Mouse (Mus musculus) heart, postnatal 4 days (tissue): ENCODE data around the gene Rabgap1l. TPM values are rescaled to one million over a fixed set of nuclear protein-coding genes. Genes with fewer than 3 reads are reported as not detected.
"Not testable (repeated sequence)": the region's sequence is repeated elsewhere in the genome, so short reads cannot be mapped to it uniquely, and the experiment has no call there.

Experiments used
- DNase-seq: peaks from one replicate; pipeline ENCODE4 v3.0.0; 2021
- total RNA-seq, 2 experiments: library from RNA; stranded (reverse); gene quantifications; 2 replicates each; pipeline ENCODE4 v1.2.3; 2021

Rabgap1l gene
- total RNA-seq, 2 experiments from 2014 or later = 120 to 126 TPM

DNA sequence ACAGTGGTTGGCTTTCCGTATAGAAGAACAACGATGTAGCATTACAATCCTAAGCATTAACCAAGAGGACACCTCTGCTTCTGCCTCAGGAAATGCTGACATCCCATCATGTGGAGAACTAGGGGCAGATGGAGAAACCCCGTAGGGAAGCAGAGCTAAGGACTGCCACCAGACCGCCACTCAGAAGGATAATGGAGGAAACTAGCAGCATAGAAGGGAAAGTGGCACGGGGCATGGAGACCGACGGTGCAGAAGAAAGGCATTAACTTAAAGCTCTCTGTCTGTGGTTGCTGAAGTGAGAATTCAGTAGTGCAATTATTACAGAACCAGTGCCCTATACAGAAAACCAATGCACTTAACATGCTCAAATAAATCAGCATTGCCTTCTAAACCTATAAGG is 308.0 kb downstream of the Rabgap1l start:
- no peak for DNase-seq

DNA sequence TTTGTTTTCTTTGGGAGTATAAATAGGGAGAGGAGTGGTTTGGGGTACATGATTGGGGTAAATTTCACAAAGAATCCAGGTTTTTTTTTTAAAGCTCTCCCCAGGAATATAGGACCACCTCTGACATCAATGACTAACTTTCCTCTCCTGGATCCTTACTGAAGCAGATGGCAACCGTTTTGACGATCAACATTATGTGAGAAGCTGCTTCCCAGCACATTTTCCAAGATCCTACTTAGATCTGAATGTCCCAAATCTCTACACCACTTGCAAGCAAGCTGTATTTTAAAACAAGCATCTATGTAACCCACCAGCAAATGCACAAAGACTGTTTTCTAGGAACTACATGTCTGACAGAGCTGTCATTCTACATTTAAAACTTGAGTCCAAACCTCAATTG is 311.4 kb downstream of the Rabgap1l start:
- DNase-seq = no peak

DNA sequence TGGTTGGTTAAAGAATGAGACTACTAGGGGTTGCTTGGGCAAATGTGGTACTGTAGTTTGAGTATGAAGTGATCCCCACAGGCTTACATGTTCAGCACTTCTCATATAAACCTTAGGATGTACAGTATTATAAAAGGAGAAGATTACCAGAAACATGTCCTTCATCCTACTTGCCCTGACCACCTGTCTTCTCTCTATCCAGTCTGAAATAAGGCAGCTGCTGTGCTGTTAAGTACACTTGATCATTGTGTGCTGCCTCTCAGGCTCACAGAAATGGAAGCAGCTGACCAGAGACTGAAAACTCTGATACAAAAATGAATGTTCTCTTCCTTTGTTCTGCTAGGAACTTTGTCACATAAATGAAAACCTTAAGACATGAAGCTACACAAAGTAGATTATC is 325.6 kb downstream of the Rabgap1l start:
- DNase-seq = no peak

DNA sequence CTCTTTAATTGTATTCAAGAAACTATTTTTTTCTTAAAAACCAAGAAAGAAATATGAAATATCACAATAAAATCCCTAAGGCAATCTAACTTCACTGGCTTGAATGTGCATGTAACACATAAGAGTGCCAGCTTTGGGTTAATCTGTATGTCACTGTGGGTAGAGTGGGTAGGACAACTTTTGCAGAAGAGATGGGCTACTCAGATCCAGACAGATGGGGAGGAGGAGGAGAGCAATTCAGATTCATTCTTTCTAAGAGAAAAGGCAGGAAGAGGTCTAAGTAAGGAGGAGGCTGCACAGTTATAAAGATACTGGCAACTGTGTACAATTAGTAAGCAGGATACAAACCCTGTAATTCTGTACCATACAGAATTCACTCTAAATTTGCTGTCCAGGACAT is 327.8 kb downstream of the Rabgap1l start:
- no peak for DNase-seq

DNA sequence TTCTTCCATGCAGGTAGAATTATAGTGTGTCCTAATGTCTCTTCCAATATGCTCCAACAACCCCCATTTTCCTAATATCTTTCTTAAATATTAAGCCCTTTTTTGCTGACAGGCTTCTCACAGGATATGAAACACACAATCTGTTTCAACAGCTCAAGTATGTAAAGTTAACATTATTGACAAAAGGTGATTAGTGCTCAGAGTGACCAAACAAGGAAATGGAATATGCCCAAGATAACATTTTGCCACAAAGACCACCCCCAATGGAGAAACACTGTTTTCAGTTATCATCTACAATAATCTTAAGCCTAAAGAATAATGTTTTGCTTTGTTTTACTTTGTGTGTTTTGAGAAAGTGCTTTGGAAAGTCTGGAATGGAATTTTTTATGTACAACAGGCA is 328.9 kb downstream of the Rabgap1l start:
- no peak for DNase-seq

DNA sequence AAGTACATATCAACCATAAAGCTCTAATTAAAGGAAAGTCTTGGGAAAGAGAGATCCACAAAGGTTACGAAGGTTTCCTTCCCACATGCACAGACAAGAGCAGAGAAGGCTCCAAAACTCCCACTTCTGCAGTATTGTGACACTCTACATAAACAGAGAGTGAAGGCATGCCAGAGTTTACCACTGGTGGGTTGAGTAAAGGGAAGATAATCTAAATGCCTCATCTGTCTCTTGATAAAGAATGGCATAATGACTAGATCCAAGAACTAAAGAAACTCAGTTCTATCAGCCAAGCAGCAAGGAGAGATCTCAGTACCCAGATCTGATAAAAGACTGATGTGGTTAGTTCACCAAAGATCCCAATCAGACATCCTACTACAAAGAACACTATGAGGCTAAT is 332.7 kb downstream of the Rabgap1l start:
- DNase-seq = no peak

DNA sequence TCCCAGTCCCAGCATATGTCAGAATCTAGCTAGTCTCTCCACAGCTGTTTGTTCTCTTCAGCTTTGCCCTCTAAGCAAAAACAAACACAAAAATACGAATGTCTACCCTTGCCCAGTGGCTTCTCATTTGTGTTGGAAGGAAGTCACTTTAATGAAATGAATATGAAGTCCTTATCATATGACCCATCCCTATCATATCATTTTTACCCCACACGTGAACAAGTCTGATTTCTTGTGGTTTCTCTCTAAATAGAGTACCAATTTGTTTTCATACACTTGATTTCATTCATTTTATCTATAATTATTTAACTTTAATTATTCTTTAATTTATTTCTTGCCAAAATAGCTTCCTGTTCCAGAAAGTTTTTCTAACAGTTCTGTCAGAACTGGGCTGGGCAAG is 341.3 kb downstream of the Rabgap1l start:
- no peak for DNase-seq

DNA sequence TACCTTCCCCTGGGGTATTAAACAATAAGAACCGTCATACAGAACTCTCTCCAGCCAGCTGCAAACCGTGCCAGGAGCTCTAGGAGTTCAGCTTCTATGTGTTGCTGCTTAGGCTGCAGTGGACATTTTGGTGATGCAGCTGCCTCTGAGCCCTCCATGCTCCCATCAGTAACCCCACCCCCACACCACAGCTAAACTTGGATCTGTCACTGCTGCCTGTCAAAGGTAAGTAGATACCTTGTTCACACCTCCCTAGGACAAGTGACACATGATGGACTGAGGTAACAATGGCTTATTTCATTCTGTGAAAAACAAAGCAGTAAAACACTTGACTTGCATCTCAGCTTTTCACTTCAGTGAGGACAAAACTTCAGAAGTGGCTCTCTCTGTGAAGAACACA is 344.3 kb downstream of the Rabgap1l start:
- DNase-seq = peak; percentile 52

DNA sequence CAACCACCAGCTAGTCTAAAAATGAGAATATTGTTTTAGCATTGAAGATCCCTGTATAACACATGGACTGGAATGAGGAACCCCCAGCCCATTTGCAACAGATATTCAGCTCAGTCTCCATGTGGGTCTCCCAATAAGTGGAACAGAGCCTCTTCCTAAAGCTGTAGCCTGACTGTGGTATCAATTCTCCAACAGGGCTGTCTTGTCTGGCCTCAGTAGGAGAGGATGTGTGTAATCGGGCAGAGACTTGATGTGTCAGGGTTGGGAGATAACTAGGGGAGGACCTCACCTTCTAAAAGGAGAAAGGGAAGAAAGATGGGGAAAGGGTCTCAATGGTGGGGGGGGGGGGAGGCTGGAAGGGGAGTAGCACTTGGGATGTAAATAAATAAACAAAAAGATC is 346.2 kb downstream of the Rabgap1l start:
- DNase-seq = no peak

DNA sequence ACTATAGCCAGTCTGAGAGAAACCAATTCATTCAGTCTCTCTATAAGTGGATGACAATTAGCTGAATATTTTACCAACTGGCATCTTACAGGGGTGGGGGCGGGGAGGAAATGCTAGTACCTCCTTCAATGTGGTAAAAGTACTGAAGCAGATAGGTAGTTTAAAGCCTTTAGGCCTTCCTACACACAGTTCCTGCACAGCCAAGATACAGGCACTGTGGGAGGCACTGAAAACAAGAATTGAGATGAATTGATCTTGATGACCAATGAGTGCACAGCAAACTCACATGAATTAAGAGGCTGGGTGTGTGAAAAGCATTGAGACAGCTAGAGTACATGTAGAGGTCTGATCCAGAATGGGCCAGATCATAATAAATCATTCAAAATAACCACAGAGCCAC is 349.5 kb downstream of the Rabgap1l start:
- no peak for DNase-seq

DNA sequence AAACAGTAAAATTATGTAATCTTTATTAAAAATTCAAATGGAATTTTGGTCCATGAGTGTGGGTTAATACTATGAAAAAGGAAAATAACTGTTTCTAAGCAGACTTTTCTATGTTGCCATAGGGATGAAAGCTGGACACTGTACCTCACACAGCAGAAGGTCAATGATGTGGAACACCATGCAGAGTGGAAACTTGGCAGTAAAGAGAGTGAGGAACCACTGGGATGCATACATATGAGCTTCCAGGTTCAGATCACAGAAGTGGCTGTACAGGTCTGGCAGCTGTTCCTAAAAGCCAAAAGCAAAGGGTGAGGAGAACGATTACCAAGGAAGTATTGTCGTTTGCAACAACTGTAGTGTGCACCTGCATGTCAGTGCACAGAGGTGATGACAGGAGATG is 351.3 kb downstream of the Rabgap1l start:
- no peak for DNase-seq

DNA sequence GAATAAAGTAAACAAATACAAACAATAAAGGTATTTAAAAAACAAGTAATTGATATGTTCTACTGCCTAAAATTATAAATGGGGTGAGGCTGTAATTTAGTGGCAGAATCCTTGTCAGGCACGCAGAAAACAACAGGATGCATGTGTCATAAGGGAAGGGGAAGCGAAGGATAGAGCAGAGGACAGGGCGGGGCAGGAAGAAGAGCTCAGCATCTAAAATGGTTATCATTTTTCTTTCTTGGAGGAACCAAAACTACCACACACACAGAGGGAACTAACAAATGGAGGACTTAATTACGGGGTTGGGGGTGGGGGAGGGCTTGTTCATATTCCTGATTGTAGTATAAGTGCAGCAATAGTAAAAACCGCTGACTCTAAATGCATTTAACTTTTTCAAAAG is 351.9 kb downstream of the Rabgap1l start:
- no peak for DNase-seq

DNA sequence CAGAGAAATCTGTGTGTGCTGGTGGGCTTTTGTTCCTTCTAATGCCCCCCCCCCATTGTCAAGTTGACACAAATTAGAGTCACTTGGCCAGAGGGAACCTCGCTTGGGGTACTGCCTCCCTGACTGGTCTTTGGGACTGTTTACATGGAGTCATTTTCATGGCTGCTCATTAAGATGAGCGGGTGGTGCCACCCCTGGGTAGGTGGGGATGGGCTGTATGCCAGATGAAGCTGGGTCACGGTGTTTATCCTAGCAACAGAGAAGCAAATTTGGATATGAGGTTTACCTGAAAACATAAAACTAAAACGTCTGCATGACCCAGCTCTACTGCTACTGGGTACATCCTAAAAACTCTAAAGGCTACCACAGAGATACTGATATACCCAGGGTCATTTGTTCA is 354.2 kb downstream of the Rabgap1l start:
- no peak for DNase-seq

DNA sequence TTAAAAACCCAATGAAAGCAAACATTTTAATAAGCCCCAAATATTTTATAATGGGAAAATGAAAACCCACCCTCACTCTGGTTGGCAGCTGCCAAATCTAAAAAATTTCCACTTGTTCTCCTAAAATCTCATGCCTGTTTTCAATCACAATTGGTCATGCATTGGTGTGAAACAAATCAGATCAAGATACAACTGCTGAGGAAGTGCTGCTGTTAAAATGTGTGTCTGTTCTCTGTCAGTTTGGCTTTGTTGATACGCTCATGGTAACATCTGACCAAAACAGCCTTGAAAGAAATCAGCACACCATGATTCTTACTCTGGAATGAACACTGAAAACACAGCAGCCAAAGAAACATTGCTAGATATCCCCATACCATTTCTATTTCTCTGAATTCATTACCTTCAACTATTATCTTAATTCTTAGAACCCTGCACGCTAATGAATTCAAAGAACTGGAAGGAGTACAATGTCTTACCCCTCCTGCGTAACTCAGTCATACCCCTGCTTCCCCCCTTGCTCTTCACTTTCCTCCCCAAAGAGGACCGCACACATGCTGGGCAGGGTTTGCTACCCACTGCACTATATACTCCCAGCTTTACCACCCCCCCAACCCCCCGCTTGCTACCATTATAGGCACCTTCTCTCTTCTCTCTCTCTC is 375.7 kb downstream of the Rabgap1l start:
- no peak for DNase-seq

DNA sequence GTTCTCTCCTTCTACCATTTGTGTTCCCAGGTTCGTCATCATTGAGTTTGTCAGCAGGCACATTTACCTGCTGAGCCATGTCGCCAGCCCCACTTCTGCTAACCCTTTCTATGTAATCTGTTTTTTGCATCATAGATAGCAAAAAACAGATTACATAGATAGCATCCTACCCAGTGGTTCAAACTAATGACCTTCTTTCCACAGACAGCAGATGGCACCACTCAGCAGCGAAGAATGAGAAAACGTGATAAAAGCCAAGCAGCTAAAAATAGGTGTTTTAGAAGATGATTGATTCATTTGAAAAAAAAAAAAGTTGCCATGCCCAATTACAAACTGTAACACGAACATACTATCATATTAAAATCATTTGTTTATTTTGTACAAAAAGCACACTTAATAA is 382.2 kb downstream of the Rabgap1l start:
- DNase-seq = peak; percentile 29

DNA sequence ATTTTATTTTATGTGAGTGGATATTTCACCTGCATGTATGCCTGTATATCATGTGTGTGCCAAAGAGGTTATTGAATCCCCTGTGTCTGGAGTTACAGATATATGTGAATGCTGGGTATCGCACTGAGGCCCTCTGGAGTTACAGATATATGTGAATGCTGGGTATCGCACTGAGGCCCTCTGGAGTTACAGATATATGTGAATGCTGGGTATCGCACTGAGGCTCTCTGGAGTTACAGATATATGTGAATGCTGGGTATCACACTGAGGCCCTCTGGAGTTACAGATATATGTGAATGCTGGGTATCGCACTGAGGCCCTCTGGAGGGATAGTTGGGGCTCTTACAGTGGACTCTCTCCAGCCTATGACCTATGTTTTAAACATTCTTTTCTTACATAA is 383.3 kb downstream of the Rabgap1l start:
- not testable (repeated sequence) for DNase-seq

DNA sequence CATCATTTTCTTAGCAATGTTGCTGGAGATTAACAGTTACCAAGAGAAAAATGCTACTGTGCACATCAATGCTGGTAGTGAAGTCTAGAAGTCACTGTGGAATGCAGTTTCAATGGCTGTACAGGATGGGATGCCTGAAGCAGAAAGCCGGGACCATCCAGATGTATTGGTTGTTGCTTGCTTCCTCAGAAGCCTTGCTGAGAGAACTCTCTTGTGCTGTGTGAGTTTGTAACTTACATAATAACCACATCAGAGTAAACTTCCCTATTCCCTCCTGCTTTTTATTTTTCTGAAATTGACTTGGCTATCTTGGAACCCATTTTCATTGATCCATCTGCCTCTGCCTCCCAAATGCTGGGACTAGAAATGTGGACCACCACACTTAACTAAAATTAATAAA is 383.9 kb downstream of the Rabgap1l start:
- no peak for DNase-seq

DNA sequence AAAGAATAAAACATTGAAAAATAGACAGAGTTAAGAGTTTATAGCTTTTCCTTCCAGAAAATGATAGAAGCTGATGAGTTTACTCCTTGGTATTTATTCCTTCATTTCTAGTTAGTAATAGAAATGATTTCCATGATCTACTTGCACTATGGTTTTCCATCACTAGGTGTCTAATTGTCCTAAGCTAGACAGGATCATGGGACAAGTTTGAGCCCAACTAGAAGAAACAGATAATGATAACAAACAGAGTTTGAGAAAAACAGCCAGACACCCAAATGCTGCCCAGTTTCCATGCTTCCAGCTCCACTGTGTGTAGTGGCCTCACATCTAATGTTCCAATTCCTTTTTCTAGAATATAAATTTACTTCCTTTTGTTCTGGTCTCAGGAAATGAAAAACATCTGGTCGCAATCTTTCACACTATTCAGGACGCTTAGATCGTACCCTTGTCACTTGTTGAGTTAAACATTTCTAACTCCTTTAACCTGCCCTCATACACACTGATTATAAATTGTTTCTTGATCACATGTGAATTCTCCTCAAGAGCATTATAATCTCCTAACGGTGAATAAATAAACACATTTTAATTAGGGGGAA is 384.6 kb downstream of the Rabgap1l start:
- DNase-seq = no peak

DNA sequence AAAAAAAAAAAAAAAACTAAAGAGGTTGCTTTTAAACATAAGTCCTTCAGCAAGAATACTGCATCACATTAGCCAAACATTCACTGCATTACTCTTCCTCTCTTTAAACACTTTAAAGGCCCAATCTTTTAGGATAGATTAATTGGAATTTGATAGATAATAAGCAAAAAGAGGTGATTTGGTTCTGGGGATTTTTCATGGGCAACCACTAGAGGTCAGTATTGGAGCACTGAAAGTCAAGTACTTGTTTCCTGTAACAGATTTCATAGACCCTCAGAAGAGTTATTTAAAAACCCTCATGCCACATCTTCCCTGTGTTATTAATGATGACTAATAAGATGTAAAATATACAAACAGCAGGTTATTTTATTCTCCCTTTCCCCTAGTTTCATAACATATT is 393.6 kb downstream of the Rabgap1l start:
- DNase-seq = peak; percentile 47

DNA sequence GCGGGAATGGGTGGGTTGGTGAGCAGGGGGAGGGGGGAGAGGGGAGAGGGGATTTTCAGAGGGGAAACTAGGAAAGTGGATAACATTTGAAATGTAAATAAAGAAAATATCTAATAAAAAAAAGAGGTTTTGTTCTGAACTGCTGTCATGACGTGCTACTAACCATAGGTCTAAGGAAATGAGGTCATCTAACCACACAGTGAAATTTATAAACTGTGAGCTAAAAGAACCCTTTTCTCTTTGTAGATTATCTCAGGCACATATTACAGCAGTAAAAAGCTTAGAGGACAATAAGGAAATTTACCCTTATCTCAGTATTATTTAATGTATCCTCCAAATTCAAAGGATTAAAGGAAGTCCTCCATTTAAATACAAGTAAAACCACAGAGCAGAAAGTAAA is 396.0 kb downstream of the Rabgap1l start:
- DNase-seq = no peak

DNA sequence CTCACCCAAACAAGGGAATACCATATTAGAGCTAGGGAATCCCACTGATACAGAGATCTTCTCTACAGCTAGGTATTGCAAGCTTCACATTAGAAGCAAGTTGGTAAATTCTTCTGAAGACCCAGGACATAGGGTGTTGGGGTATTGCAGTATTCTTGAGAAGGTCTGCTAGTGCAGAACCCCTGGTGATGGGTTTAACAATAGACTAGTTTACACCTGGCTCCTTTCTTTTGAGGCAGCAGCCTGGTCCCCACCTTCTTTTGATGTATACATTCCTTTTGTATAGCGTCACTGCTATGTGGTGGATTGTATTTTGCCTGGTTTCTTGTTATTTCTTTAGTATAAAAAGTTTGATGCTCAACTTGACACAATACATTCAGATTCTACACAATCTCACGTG is 405.6 kb downstream of the Rabgap1l start:
- no peak for DNase-seq

DNA sequence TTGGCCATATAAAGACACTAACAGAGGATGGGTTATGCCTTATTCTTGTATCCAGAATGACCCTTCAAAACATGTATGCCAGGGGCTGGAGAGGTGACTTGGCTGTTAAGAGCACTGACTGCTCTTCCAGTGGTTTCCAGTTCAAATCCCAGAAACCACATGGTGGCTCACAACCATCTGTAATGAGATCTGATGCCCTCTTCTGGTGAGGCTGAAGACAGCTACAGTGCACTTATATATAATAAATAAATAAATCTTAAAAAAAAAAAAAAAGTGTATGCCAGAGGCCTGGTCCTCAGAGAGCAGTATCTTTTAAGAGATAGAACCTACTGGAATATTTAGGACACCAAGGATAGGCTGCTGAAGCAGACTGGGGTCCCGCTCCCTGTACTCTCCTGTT is 414.6 kb downstream of the Rabgap1l start:
- DNase-seq = no peak

DNA sequence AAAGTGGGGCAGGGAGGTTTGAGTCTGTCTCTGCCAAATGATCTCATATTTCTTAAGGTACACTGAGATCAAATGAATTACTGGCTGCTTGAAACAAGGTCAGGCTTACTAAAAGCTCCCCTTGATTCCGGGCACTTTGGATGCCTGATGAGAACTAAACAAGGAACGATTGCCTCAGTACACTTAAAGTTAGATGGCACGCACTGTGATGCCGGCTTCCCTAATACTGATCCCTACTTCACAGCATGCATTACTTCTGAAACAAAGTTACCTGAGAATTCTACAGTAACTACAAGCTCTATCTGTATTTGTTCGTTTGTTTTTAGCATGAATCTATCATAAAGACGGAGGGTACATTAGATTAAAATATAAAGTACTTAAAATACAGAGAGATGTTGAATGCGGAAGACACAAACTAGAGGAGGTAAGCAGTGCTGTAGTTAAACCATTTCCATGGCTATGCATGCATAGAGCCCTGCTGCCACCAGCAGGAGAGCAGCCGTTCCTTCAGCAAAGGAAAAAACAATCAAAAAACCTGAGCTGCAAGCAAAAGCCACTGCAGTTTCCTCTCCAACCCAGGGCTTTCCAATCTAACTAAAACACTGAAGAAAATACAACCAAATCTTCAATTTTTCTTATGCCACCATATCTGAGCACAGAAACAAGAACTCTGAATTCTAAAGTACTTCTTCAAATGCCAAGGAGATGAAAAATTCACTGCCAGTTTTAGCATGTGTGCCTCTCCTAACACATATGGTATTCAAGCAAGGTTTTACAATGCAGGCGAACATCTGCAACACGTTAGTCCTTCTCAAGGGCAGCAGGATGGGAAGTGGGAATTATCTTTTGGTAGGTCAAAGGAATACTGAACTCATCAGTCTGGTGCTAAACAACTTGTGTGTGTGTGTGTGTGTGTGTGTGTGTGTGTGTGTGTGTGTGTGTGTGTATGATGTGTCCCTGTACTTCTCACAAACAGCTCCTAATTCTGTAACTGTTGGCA is 415.4 kb downstream of the Rabgap1l start:
- DNase-seq = peak; percentile 40

DNA sequence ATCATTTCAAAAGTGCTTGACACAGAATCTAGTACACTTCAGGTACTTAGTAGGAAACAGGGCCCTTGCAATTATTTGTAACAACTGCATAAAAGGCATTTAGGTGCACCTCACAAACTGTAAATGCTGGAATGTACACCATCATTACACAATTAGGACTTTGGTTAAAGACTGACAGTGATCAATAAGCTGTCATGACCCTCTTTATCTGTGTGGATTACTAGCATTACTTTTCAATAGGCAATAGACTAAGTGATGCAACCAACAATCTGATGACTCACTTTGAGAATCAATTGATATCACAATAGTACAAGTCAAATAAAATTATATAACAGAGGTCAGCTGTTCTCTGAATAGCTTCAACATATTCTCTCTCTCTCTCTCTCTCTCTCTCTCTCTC is 418.5 kb downstream of the Rabgap1l start:
- DNase-seq = no peak
